Mouse (Mus musculus): Measurements from ENCODE around the gene Slc37a2. TPM values are rescaled to one million over a fixed set of nuclear protein-coding genes. Genes with fewer than 3 reads are reported as not detected.

The Slc37a2 gene
- total and polyA plus RNA-seq, 3 experiments = 8.9 to 14.5 (median 13.0) TPM

GRCm38 (mm10) chr9:37220755-37221154, 34.8 kb downstream of the Slc37a2 start:
- Histone ChIP-seq H3K27ac (ENCODE audit: insufficient read depth, low read depth) (no peak overlapping the region), H3K4me3 (replicated peaks in 1 of 3; ENCODE audit: low read depth in 2 of 3, low read length in 2 of 3, poor library complexity in 1 of 3) (no peak overlapping the region), H3K4me1 (ENCODE audit: control insufficient read depth in 1 of 2, insufficient read depth in 2 of 2) (no peaks in the 10 kb centered on the region), H3K36me3 (replicated peaks in 1 of 2; ENCODE audit: control insufficient read depth in 1 of 2, insufficient read depth in 1 of 2, low read length in 1 of 2) (peaks cover 4 to 7% of the 10 kb centered on the region in 2 experiments), H3K79me2 (replicated peaks; ENCODE audit: control insufficient read depth, extremely low read depth, insufficient read depth, poor library complexity, severe bottlenecking) (no peaks in the 10 kb centered on the region), H3K9ac (ENCODE audit: insufficient read depth, low read depth) (no peak overlapping the region), H3K27me3 (replicated peaks) (no peaks in the 10 kb centered on the region), H3K9me3 (replicated peaks; ENCODE audit: low read length) (no peaks in the 10 kb centered on the region), H3K4me2 (ENCODE audit: insufficient read depth, low read depth, poor library complexity, severe bottlenecking) (no peak overlapping the region)
- DNase-seq (ENCODE audit: extremely low read depth) = no peak
- no peak for TF ChIP-seq POLR2A (IDR thresholded peaks at IDR 0.05; ENCODE audit: low read depth, low read length)
- TF ChIP-seq MAZ (IDR thresholded peaks at IDR 0.05; ENCODE audit: low read depth, low read length) = no peak
- TF ChIP-seq ZC3H11A (IDR thresholded peaks at IDR 0.05; ENCODE audit: low read depth, low read length) = no peak
- TF ChIP-seq TCF12 (IDR thresholded peaks at IDR 0.05; ENCODE audit: low read depth, low read length) = no peak
- no peak for TF ChIP-seq ZNF384 (IDR thresholded peaks at IDR 0.05; ENCODE audit: low read depth, low read length)
- no peak for TF ChIP-seq CHD1 (IDR thresholded peaks at IDR 0.05; ENCODE audit: low read depth, low read length)
- TF ChIP-seq JUND (conservative IDR thresholded peaks at IDR 0.05; ENCODE audit: low read depth, low read length) = no peak
- TF ChIP-seq ELF1 (IDR thresholded peaks at IDR 0.05; ENCODE audit: low read depth, low read length) = no peak
- dilution Hi-C loops (cut with MboI; ENCODE audit: extremely low pct_ligation_motif_present, extremely low pct_unique_long_range_greater_than_20kb, low sequenced_read_pairs) = no loop called here
- in situ Hi-C loops (cut with MboI; ENCODE audit: low pct_ligation_motif_present, low pct_unique_long_range_greater_than_20kb, low sequenced_read_pairs) = no loop called here

GRCm38 (mm10) chr9:37214327-37215060, 41.0 kb downstream of the Slc37a2 start:
- Histone ChIP-seq H3K27me3 (replicated peaks) (no peaks in the 10 kb centered on the region), H3K9ac (ENCODE audit: insufficient read depth, low read depth) (no peak overlapping the region), H3K27ac (ENCODE audit: insufficient read depth, low read depth) (no peak overlapping the region), H3K4me2 (ENCODE audit: insufficient read depth, low read depth, poor library complexity, severe bottlenecking) (no peak overlapping the region), H3K4me3 (replicated peaks in 1 of 3; ENCODE audit: low read depth in 2 of 3, low read length in 2 of 3, poor library complexity in 1 of 3) (no peak overlapping the region), H3K36me3 (replicated peaks in 1 of 2; ENCODE audit: control insufficient read depth in 1 of 2, insufficient read depth in 1 of 2, low read length in 1 of 2) (no peaks in the 10 kb centered on the region), H3K79me2 (replicated peaks; ENCODE audit: control insufficient read depth, extremely low read depth, insufficient read depth, poor library complexity, severe bottlenecking) (no peaks in the 10 kb centered on the region), H3K4me1 (ENCODE audit: control insufficient read depth in 1 of 2, insufficient read depth in 2 of 2) (peaks cover 2 to 7% of the 10 kb centered on the region in 2 experiments; a peak in 2 of 4 replicates), H3K9me3 (replicated peaks; ENCODE audit: low read length) (no peaks in the 10 kb centered on the region)
- dilution Hi-C loops (cut with MboI; ENCODE audit: extremely low pct_ligation_motif_present, extremely low pct_unique_long_range_greater_than_20kb, low sequenced_read_pairs) = no loop called here
- DNase-seq (ENCODE audit: extremely low read depth) = no peak
- TF ChIP-seq NELFE (IDR thresholded peaks at IDR 0.05; ENCODE audit: low read depth, low read length) = no peak
- no peak for TF ChIP-seq ZKSCAN1 (IDR thresholded peaks at IDR 0.05; ENCODE audit: borderline replicate concordance, low read depth, low read length)
- no peak for TF ChIP-seq ZMIZ1 (IDR thresholded peaks at IDR 0.05; ENCODE audit: low read depth, low read length)
- no peak for TF ChIP-seq ZNF384 (IDR thresholded peaks at IDR 0.05; ENCODE audit: low read depth, low read length)
- TF ChIP-seq UBTF (IDR thresholded peaks at IDR 0.05; ENCODE audit: low read depth, low read length) = no peak
- TF ChIP-seq RAD21 (IDR thresholded peaks at IDR 0.05; ENCODE audit: low read depth, low read length) = no peak
- TF ChIP-seq RCOR1 (conservative IDR thresholded peaks at IDR 0.05; ENCODE audit: low read depth, low read length) = no peak
- TF ChIP-seq USF1 (IDR thresholded peaks at IDR 0.05; ENCODE audit: low read depth, low read length) = no peak
- TF ChIP-seq MYC (IDR thresholded peaks at IDR 0.05; ENCODE audit: low read depth, low read length) = no peak
- in situ Hi-C loops (cut with MboI; ENCODE audit: low pct_ligation_motif_present, low pct_unique_long_range_greater_than_20kb, low sequenced_read_pairs) = no loop called here

Data from CH12.LX (cell line).